ENCODE assay signal across 21 mouse cellular contexts in the genomic region with DNA sequence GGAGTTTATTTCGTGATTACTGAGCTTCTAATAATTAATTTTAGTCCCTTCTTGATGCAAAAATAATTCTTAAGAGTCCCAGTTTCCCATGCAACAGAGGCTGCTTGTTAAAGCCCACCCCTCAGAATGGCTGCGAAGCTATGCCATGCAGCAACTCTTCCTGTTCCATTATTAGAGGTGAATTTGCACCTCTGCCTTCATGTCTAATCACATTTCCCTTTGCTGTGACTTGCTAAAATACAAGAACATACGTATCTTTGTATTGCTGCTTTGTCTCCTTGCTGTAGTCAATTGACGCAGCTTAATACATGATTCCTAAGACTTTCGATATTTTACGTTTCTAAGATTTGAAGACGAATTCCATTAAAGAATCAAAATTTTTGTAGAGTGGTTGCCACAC. TPM values are rescaled to one million over a fixed set of nuclear protein-coding genes. Genes with fewer than 3 reads are reported as not detected.
DNase-seq lines count a peak whose midpoint lies in the region; ATAC-seq lines count a peak whose summit lies in the region.
"Had no signal": no experiment of that assay in that cellular context is flagged by ENCODE, and none has a peak within 500 bp of the region (broad histone marks: within the 10 kb centered on the region; RNA-seq: fewer than 3 reads in every experiment).

No protein-coding gene starts in this region.

- no peaks in the 10 kb centered on the region for H3K36me3 ChIP-seq in heart, embryonic 11.5 days (ENCODE audit: control insufficient read depth, insufficient read depth, low read length)
- no peaks in the 10 kb centered on the region for H3K36me3 ChIP-seq in midbrain, embryonic 12.5 days
- no peaks in the 10 kb centered on the region for H3K36me3 ChIP-seq in midbrain, embryonic 15.5 days (replicated peaks)
- no peaks in the 10 kb centered on the region for H3K36me3 ChIP-seq in hindbrain, embryonic 12.5 days

- H3K9ac ChIP-seq in heart, embryonic 11.5 days (ENCODE audit: low read depth, low read length), result no peak overlapping the region
- H3K9ac ChIP-seq in midbrain, embryonic 12.5 days (replicated peaks), result 0 out of 2 replicates have a peak overlapping the region, but pooled peaks have one; percentile 16
- H3K9ac ChIP-seq in midbrain, embryonic 15.5 days, result no peak overlapping the region
- 0 out of 2 replicates have a peak overlapping the region, but pooled peaks have one; percentile 47 for H3K9ac ChIP-seq in hindbrain, embryonic 12.5 days

- H3K4me3 ChIP-seq in heart, embryonic 11.5 days (ENCODE audit: low read depth, low read length), result no peak overlapping the region
- H3K4me3 ChIP-seq in midbrain, embryonic 12.5 days, result 0 out of 2 replicates have a peak overlapping the region, but pooled peaks have one; percentile 1
- H3K4me3 ChIP-seq in midbrain, embryonic 15.5 days, result no peak overlapping the region
- H3K4me3 ChIP-seq in hindbrain, embryonic 12.5 days, result no peak overlapping the region

- H3K27me3 ChIP-seq in heart, embryonic 11.5 days (ENCODE audit: control insufficient read depth, insufficient read depth, low read length), result no peaks in the 10 kb centered on the region
- no peaks in the 10 kb centered on the region for H3K27me3 ChIP-seq in midbrain, embryonic 12.5 days
- H3K27me3 ChIP-seq in midbrain, embryonic 15.5 days (replicated peaks), result no peaks in the 10 kb centered on the region
- no peaks in the 10 kb centered on the region for H3K27me3 ChIP-seq in hindbrain, embryonic 12.5 days

- no peak overlapping the region for H3K27ac ChIP-seq in heart, embryonic 11.5 days (ENCODE audit: low read depth, low read length)
- H3K27ac ChIP-seq in midbrain, embryonic 12.5 days (replicated peaks), result peak overlapping the region; percentile 61; the same call in 1 of the 2 replicates
- no peak overlapping the region for H3K27ac ChIP-seq in midbrain, embryonic 15.5 days
- no peak overlapping the region; the same call in 1 of the 2 replicates for H3K27ac ChIP-seq in hindbrain, embryonic 12.5 days

- H3K4me2 ChIP-seq in heart, embryonic 11.5 days, result peak overlapping the region; percentile 29
- peak overlapping the region; percentile 86 for H3K4me2 ChIP-seq in midbrain, embryonic 12.5 days (replicated peaks)
- H3K4me2 ChIP-seq in midbrain, embryonic 15.5 days, result no peak overlapping the region
- H3K4me2 ChIP-seq in hindbrain, embryonic 12.5 days (replicated peaks), result peak overlapping the region; percentile 96

- H3K4me1 ChIP-seq in heart, embryonic 11.5 days (ENCODE audit: control insufficient read depth, insufficient read depth, low read length), result peaks cover 34% of the 10 kb centered on the region
- H3K4me1 ChIP-seq in midbrain, embryonic 12.5 days, result peaks cover 63% of the 10 kb centered on the region
- peaks cover 57% of the 10 kb centered on the region for H3K4me1 ChIP-seq in midbrain, embryonic 15.5 days
- H3K4me1 ChIP-seq in hindbrain, embryonic 12.5 days, result peaks cover 53% of the 10 kb centered on the region

- intact Hi-C loops in heart, postnatal 36 days (cut with DNase I), result loop anchor here (2.0 to 10.0 kb wide), 11 partner anchors 27 to 1248 kb away; a partner anchor contains a TSS

- no peak for DNase-seq in heart, postnatal 36 days
- DNase-seq in gastrocnemius, postnatal 10 days, result no peak
- DNase-seq in lung, adult 18-20 months, result no peak
- DNase-seq in adrenal gland, postnatal 14 days, result no peak
- DNase-seq: adrenal gland, postnatal 36 days; B cell, adult 2 months; cerebellum, adult 11 months; gastrocnemius, postnatal 36 days; lung, adult 2 months; thymus, adult 18-20 months had no signal

- no peaks in the 10 kb centered on the region for H3K9me3 ChIP-seq in heart, embryonic 11.5 days (replicated peaks; ENCODE audit: control insufficient read depth, low read length)
- H3K9me3 ChIP-seq in midbrain, embryonic 12.5 days, result no peaks in the 10 kb centered on the region
- no peaks in the 10 kb centered on the region for H3K9me3 ChIP-seq in midbrain, embryonic 15.5 days
- no peaks in the 10 kb centered on the region for H3K9me3 ChIP-seq in hindbrain, embryonic 12.5 days (replicated peaks)

- ATAC-seq in heart, embryonic 11.5 days (replicated peaks; ENCODE audit: insufficient number of reproducible peaks, low FRiP score, low TSS enrichment), result no peak
- ATAC-seq in midbrain, embryonic 12.5 days (ENCODE audit: low FRiP score, low read depth), result no peak
- ATAC-seq in midbrain, embryonic 15.5 days (replicated peaks), result no peak
- no peak for ATAC-seq in hindbrain, embryonic 12.5 days (ENCODE audit: low FRiP score)
- ATAC-seq: inflammation-experienced regulatory T-cells, adult 6 months had no signal

- WGBS in heart, embryonic 11.5 days (ENCODE audit: insufficient replicate concordance), result 77% methylated on average over 7 of the region's 7 CpGs
- 18% methylated on average over 7 of the region's 7 CpGs for WGBS in midbrain, embryonic 12.5 days
- 51% methylated on average over 7 of the region's 7 CpGs for WGBS in midbrain, embryonic 15.5 days
- WGBS in hindbrain, embryonic 12.5 days, result 37% methylated on average over 7 of the region's 7 CpGs

RNA-seq across cellular contexts. Expression of a gene that starts 7.9 kb away (rescaled TPM):
- polyA plus RNA-seq in heart, embryonic 11.5 days (2014; fragmentation: Nextera tagmentation; extraction: Ambion mirVana), result 7.1 and 9.1 TPM in 2 replicates
- total RNA-seq in heart, postnatal 36 days (2021), result 1 to 10 TPM; 4.6 to 6.2 TPM
- 20.5 and 21.5 TPM in 2 replicates for polyA plus RNA-seq in midbrain, embryonic 12.5 days (2016; fragmentation: Nextera tagmentation; extraction: Ambion mirVana)
- 8.1 and 11.8 TPM in 2 replicates for polyA plus RNA-seq in midbrain, embryonic 15.5 days (2015; fragmentation: Nextera tagmentation; extraction: Ambion mirVana)
- 18.0 and 18.6 TPM in 2 replicates for polyA plus RNA-seq in hindbrain, embryonic 12.5 days (2016; fragmentation: Nextera tagmentation; extraction: Ambion mirVana)
- total RNA-seq in gastrocnemius, postnatal 10 days (2021), result 1 to 10 TPM; 2.2 to 2.7 TPM
- 1.7 and 1.8 TPM in 2 replicates for total RNA-seq in adrenal gland, postnatal 14 days (2021)
- total RNA-seq: megakaryocyte progenitor cell, adult 5-6 weeks had no signal

RNA-seq across cellular contexts. Expression of a gene that starts 19.2 kb away (rescaled TPM):
- polyA plus RNA-seq in heart, embryonic 11.5 days (2014; fragmentation: Nextera tagmentation; extraction: Ambion mirVana), result 6.0 and 6.4 TPM in 2 replicates
- total RNA-seq in heart, postnatal 36 days (2021), result 1 to 10 TPM; 2.8 to 5.1 TPM
- 23.8 and 26.6 TPM in 2 replicates for polyA plus RNA-seq in midbrain, embryonic 12.5 days (2016; fragmentation: Nextera tagmentation; extraction: Ambion mirVana)
- 8.1 and 9.0 TPM in 2 replicates for polyA plus RNA-seq in midbrain, embryonic 15.5 days (2015; fragmentation: Nextera tagmentation; extraction: Ambion mirVana)
- 17.7 and 19.4 TPM in 2 replicates for polyA plus RNA-seq in hindbrain, embryonic 12.5 days (2016; fragmentation: Nextera tagmentation; extraction: Ambion mirVana)
- total RNA-seq in gastrocnemius, postnatal 10 days (2021), result 1 to 10 TPM; 2.0 to 2.1 TPM
- 4.5 and 4.8 TPM in 2 replicates for total RNA-seq in adrenal gland, postnatal 14 days (2021)
- total RNA-seq: common myeloid progenitor, adult 5-6 weeks; megakaryocyte progenitor cell, adult 5-6 weeks had no signal

RNA-seq across cellular contexts. Expression of a gene that starts 25.4 kb away (rescaled TPM):
- 25.9 and 36.4 TPM in 2 replicates for polyA plus RNA-seq in heart, embryonic 11.5 days (2014; fragmentation: Nextera tagmentation; extraction: Ambion mirVana)
- 10 to 100 TPM; 32.6 to 34.2 TPM for total RNA-seq in heart, postnatal 36 days (2021)
- 64.9 and 70.4 TPM in 2 replicates for polyA plus RNA-seq in midbrain, embryonic 12.5 days (2016; fragmentation: Nextera tagmentation; extraction: Ambion mirVana)
- polyA plus RNA-seq in midbrain, embryonic 15.5 days (2015; fragmentation: Nextera tagmentation; extraction: Ambion mirVana), result 49.9 and 53.1 TPM in 2 replicates
- polyA plus RNA-seq in hindbrain, embryonic 12.5 days (2016; fragmentation: Nextera tagmentation; extraction: Ambion mirVana), result 65.1 and 70.8 TPM in 2 replicates
- 10 to 100 TPM; 21.7 to 33.1 TPM for total RNA-seq in gastrocnemius, postnatal 10 days (2021)
- total RNA-seq in adrenal gland, postnatal 14 days (2021), result 39.1 and 56.4 TPM in 2 replicates

RNA-seq across cellular contexts. Expression of a gene that starts 32.9 kb away (rescaled TPM):
- polyA plus RNA-seq in heart, embryonic 11.5 days (2014; fragmentation: Nextera tagmentation; extraction: Ambion mirVana), result not detected in 2 replicates
- total RNA-seq in heart, postnatal 36 days (2021), result not detected
- not detected in 2 replicates for polyA plus RNA-seq in midbrain, embryonic 12.5 days (2016; fragmentation: Nextera tagmentation; extraction: Ambion mirVana)
- not detected in 2 replicates for polyA plus RNA-seq in midbrain, embryonic 15.5 days (2015; fragmentation: Nextera tagmentation; extraction: Ambion mirVana)
- polyA plus RNA-seq in hindbrain, embryonic 12.5 days (2016; fragmentation: Nextera tagmentation; extraction: Ambion mirVana), result not detected in 2 replicates
- not detected for total RNA-seq in gastrocnemius, postnatal 10 days (2021)
- not detected in 2 replicates for total RNA-seq in adrenal gland, postnatal 14 days (2021)
- total RNA-seq: adrenal gland, postnatal 36 days; common myeloid progenitor, adult 5-6 weeks; ES-E14; gastrocnemius, postnatal 36 days; layer of hippocampus, postnatal 14 days; megakaryocyte progenitor cell, adult 5-6 weeks had no signal
- polyA plus RNA-seq: inflammation-experienced regulatory T-cells, adult 6 months; kidney, embryonic 16.5 days; limb, embryonic 14.5 days; lung, adult 2 months had no signal

Comparison
In these comparisons a context has a peak if more than half of its experiments do, and no peak if none do; other contexts are left out.
1. H3K9ac ChIP-seq: peak in midbrain, embryonic 12.5 days (single experiment) and hindbrain, embryonic 12.5 days (single experiment); none in heart, embryonic 11.5 days (single experiment) and midbrain, embryonic 15.5 days (single experiment).